Mouse (Mus musculus) lung, embryonic 15.5 days (tissue): ENCODE data around the gene Nedd9. TPM values are rescaled to one million over a fixed set of nuclear protein-coding genes. Genes with fewer than 3 reads are reported as not detected.

Source experiments
- ATAC-seq: fragments of 200-750 bp; cut with Nextera tagmentation; 2 replicates; pipeline ENCODE4 v1.8.0; 2017; ENCODE audit warnings: moderate number of reproducible peaks, borderline replicate concordance; ENCODE audit not compliant: low FRiP score, low TSS enrichment; ENCODE audit errors: extremely low read depth
- H3K27ac ChIP-seq: fragments of 300-500 bp; sonication (generic); 2 replicates; pipeline ENCODE4 v1.5.1; 2015; ENCODE audit warnings: moderate library complexity, mild to moderate bottlenecking, inconsistent platforms
- H3K27me3 ChIP-seq: fragments of 300-500 bp; sonication (generic); 2 replicates; pipeline ENCODE4 v1.6.1; 2015; ENCODE audit warnings: inconsistent platforms
- H3K36me3 ChIP-seq: fragments of 300-500 bp; sonication (generic); 2 replicates; pipeline ENCODE4 v1.6.1; 2015; ENCODE audit warnings: inconsistent platforms
- H3K4me1 ChIP-seq: fragments of 300-500 bp; sonication (generic); 2 replicates; pipeline ENCODE4 v1.6.1; 2015; ENCODE audit warnings: inconsistent platforms
- H3K4me2 ChIP-seq: fragments of 300-500 bp; sonication (generic); 2 replicates; pipeline ENCODE4 v1.6.1; 2015; ENCODE audit warnings: inconsistent platforms, mild to moderate bottlenecking, moderate library complexity
- H3K4me3 ChIP-seq: fragments of 300-500 bp; sonication (generic); 2 replicates; pipeline ENCODE4 v1.5.1; 2015; ENCODE audit warnings: mild to moderate bottlenecking, inconsistent platforms
- H3K9ac ChIP-seq: fragments of 300-500 bp; sonication (generic); 2 replicates; pipeline ENCODE4 v1.6.1; 2015; ENCODE audit warnings: inconsistent platforms
- H3K9me3 ChIP-seq: fragments of 300-500 bp; sonication (generic); 2 replicates; pipeline ENCODE4 v1.6.1; 2016; ENCODE audit warnings: inconsistent platforms
- WGBS: fragments of 180-500 bp; shearing (Covaris S2); methylation state at CpG from one replicate; pipeline ENCODE4 v1.1.7; 2015; 5-methylcytosine and 5-hydroxymethylcytosine counted together
- polyA plus RNA-seq: library from polyadenylated mRNA; unstranded; fragments of >200 nt; fragmentation: Nextera tagmentation; extraction: Ambion mirVana; gene quantifications from 2 replicates; pipeline ENCODE4 v1.2.1, GENCODE M21; 2015

Nedd9 gene
- polyA plus RNA-seq, 1 experiment from 2014 or later: 76.3 TPM

DNA sequence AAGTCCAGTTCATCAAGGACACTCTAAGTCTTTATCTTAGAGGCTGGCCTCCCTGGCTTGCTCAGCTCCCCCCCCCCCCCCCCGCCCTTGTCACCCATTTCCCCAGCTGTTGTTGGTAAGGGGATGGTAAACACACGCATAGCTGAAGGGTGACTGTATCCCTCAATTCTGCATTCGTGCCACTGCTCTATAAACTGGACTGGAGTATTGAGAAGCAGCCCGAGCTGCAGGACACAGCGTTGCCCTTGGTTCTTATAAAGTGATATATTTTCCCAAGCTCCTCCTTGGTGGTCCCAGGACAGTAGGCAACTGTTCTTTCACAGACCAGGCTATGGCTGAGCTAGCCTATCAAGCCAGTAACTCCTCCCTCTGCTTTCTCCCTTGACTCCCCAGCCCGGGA lies 85.4 kb downstream of the Nedd9 start:
- H3K9ac ChIP-seq: no peak overlapping the region
- WGBS: 51% methylated on average over 6 of the region's 6 CpGs
- H3K27ac ChIP-seq: no peak overlapping the region
- ATAC-seq: no peak; the same call in 1 of the 2 replicates
- no peak overlapping the region for H3K4me3 ChIP-seq
- H3K4me2 ChIP-seq: no peak overlapping the region
- peaks cover 13% of the 10 kb centered on the region for H3K4me1 ChIP-seq
- H3K36me3 ChIP-seq: no peaks in the 10 kb centered on the region
- H3K27me3 ChIP-seq: no peaks in the 10 kb centered on the region
- H3K9me3 ChIP-seq: no peaks in the 10 kb centered on the region

DNA sequence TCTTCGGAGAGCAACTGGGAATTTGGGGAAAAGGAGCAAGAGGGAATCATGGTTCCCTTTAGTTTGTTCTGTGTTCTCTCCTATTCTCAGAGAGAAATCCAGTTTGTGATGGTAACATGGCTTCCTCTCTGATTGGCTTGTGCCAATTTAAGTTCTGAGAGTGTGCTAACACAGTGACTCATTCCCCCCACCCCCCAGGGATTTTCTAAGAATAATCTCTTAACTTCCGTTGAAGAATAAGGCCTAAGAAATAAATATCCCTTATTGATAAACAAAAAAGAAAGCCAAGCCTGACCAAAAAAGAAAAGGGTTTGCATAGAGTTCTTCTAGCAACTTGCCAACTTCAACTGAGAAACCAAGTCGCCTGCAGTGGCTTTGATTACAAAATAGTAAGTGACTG lies 86.9 kb downstream of the Nedd9 start:
- Histone ChIP-seq H3K9ac (no peak overlapping the region), H3K4me3 (no peak overlapping the region), H3K4me2 (no peak overlapping the region), H3K27me3 (no peaks in the 10 kb centered on the region), H3K27ac (no peak overlapping the region), H3K36me3 (no peaks in the 10 kb centered on the region), H3K4me1 (peaks cover 13% of the 10 kb centered on the region), H3K9me3 (no peaks in the 10 kb centered on the region)
- WGBS: 58% methylated on average over 3 of the region's 3 CpGs
- ATAC-seq: no peak

DNA sequence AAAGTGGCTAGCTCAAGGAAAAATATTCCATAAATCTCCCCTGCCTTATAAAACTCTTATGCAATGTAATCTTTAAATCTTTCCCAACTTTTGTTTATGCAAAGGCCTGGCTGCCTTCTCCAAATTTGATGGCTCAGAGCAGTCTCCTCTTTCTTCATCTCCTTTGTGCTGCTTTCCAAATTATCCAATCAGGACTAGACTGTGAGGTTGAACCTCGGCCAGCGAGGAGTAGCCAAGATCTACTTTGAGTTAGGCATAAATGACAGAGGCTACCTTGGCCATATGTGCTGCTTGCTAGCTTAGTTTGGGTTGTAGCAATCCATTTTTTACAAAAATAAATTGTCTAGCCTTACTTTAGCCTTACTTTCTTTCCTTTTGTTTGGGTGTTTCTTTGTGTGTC lies 95.0 kb downstream of the Nedd9 start:
- H3K27me3 ChIP-seq: no peaks in the 10 kb centered on the region
- peak; percentile 59; the same call in 1 of the 2 replicates for ATAC-seq
- no peak overlapping the region for H3K27ac ChIP-seq
- no peaks in the 10 kb centered on the region for H3K9me3 ChIP-seq
- H3K4me2 ChIP-seq: no peak overlapping the region
- no peak overlapping the region for H3K4me3 ChIP-seq
- no peaks in the 10 kb centered on the region for H3K4me1 ChIP-seq
- no peaks in the 10 kb centered on the region for H3K36me3 ChIP-seq
- no peak overlapping the region for H3K9ac ChIP-seq
- 60% methylated on average over 2 of the region's 2 CpGs for WGBS

DNA sequence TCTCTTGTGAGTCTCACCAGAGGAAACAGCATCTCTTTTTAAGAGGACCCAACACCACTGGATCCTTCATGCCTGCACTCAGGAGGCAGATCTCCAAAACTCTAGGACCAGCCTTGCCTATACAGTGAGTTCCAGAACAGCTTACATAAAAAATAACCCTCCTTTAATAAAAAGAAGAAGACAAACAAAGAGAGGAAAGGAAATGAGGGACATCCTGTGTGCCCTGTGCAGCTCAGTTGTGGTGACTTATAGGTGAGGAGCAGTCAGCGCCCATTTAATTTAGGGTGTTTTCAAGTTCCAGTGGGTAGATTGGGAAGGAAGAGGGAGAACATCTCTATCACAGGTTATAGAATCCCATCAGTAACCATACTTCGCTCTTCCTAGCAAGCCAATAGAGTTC lies 96.5 kb downstream of the Nedd9 start:
- Histone ChIP-seq H3K27ac (no peak overlapping the region), H3K36me3 (no peaks in the 10 kb centered on the region), H3K4me1 (peaks cover 6% of the 10 kb centered on the region), H3K4me2 (no peak overlapping the region), H3K9ac (no peak overlapping the region), H3K27me3 (no peaks in the 10 kb centered on the region), H3K4me3 (no peak overlapping the region), H3K9me3 (no peaks in the 10 kb centered on the region)
- no peak for ATAC-seq
- 91% methylated on average over 2 of the region's 2 CpGs for WGBS

DNA sequence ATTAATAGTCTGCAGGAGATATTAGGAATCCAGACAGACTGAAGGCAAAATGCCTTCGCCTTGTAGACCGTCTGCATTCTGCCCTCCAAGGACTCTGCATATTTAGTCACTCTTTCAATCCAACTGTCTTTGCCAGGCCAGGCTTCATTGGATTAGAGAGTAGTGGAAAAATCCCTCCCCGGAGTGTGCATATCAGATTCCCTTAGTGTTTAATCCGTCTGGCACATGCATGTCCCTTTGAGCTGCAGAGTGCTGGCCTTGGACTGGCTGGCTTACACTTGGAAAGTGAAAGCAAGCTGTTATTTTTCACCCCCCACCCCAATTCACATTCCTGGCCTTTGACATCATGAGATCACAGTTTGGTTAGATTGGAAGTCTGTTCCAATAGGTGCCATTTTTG lies 100.6 kb downstream of the Nedd9 start:
- 33% methylated on average over 4 of the region's 4 CpGs for WGBS
- Histone ChIP-seq H3K9ac (no peak overlapping the region), H3K36me3 (no peaks in the 10 kb centered on the region), H3K27ac (no peak overlapping the region), H3K27me3 (no peaks in the 10 kb centered on the region), H3K4me1 (peaks cover 6% of the 10 kb centered on the region), H3K9me3 (no peaks in the 10 kb centered on the region), H3K4me2 (no peak overlapping the region), H3K4me3 (no peak overlapping the region)
- peak; percentile 42; the same call in 1 of the 2 replicates for ATAC-seq

DNA sequence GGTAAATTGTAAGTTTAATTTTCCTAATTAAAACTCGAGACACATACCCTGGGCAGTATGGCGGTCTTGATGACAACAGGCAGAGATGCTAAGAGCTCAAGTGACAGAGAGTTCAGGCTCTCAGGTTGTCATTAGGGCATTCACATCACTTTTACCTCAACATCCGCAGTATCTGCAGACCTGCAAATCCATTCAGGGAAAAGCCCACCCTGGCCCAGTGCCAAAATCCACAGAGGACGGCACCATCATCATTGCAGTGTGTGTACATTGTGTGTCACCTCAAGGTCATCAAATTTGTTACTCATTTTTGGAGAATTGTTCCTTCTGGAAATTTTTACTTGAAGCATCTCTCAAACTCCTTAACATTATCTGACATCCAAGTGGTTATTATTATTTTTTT lies 102.3 kb downstream of the Nedd9 start:
- H3K4me2 ChIP-seq: no peak overlapping the region
- no peak for ATAC-seq
- peaks cover 6% of the 10 kb centered on the region for H3K4me1 ChIP-seq
- no peak overlapping the region for H3K9ac ChIP-seq
- H3K9me3 ChIP-seq: no peaks in the 10 kb centered on the region
- 51% methylated on average over 4 of the region's 4 CpGs for WGBS
- H3K27ac ChIP-seq: no peak overlapping the region
- no peaks in the 10 kb centered on the region for H3K36me3 ChIP-seq
- no peaks in the 10 kb centered on the region for H3K27me3 ChIP-seq
- H3K4me3 ChIP-seq: no peak overlapping the region

DNA sequence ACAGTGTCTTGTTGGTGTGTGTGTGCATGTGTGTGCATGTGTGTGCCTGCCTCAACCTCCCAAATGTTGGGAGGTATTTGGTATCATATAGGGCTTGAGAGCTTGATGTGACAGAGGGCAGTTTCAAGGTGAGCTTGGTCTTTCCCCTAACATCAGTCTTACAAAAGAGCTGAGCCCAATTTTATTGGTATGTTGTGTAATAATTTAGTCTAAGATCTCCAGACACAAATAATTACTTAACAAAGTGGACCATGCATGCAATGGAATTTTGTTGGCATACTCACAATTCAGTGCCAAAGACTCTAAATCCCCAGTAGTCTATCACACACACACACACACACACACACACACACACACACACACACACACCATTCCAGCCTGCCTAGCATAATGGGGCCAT lies 104.5 kb downstream of the Nedd9 start:
- Histone ChIP-seq H3K36me3 (no peaks in the 10 kb centered on the region), H3K27ac (no peak overlapping the region), H3K27me3 (no peaks in the 10 kb centered on the region), H3K9ac (no peak overlapping the region), H3K4me1 (peaks cover 6% of the 10 kb centered on the region), H3K4me3 (no peak overlapping the region), H3K9me3 (no peaks in the 10 kb centered on the region), H3K4me2 (no peak overlapping the region)
- no peak for ATAC-seq

DNA sequence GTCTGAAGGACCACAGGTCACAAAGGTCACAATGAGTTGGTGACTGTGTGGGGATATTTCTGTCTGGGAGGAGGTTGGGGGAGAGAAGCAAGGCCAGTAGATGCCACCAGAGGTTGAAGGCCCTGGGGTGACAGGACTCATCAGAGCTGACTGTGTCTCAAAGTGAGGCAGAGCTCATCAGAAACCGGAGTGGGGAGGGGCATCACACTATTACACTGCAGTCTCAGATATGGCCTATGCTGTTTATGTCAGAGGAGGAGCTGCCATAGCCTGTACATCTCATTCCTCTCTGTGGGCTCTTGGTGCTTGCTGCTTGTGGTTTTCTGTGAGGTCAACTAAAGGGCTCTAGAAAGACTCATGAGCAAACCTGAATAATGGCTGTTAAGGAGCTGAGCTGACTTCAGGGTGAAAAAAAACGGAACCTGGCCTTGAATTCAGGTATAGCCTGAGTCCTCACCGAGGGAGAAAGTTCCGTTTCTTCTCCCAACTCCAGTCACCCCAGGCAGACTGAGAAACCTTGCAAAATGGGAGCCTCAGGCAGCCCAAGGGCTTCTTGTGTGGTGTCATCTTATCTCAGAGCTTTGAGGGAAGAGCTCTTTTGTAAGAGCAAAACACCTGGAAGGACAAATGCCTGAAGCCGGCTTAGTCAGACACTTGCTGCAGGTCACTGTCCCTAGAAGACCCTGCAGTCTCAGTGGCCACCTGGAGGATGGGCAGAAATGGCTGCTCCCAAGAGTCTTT lies 105.2 kb downstream of the Nedd9 start:
- Histone ChIP-seq H3K4me1 (peaks cover 6% of the 10 kb centered on the region), H3K4me3 (no peak overlapping the region), H3K27ac (no peak overlapping the region), H3K9me3 (no peaks in the 10 kb centered on the region), H3K27me3 (no peaks in the 10 kb centered on the region), H3K36me3 (no peaks in the 10 kb centered on the region), H3K9ac (no peak overlapping the region), H3K4me2 (no peak overlapping the region)
- WGBS: 81% methylated on average over 5 of the region's 5 CpGs
- no peak for ATAC-seq

DNA sequence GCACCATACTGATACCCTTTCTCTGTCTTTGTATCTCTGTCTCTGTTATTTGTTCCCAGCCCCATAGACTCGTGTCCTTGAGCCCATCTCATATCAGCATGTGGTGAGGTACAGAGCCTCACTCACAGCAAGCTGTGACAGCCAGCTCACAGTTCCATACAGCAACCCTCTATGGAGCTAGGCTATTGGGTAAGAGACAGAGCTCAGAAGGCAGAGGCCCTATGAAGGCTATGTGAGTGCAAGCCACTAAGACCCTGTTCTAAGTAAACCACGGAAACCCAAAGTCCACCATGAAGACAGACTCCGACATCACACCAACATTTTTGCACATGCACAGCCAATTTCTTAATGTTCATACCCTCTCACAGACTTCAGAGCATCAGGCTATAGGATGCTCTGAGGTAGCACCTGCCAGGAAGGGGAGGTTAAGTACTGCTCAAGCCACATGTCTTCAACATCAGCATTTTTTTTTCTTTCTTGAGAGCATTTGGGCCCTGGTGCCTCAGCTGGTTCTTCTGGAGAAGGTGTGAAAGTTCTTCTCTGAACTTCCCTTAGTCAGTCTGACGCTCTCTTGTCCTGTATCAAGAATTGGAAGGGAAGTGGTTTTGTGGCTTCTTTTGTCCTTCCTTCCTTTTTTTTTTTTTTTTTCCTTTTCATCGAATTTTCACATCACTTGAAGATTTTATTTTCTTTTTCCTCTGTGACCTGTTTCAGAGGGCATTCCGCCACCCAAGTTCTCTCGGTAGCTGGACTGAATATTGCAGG lies 105.9 kb downstream of the Nedd9 start:
- no peaks in the 10 kb centered on the region for H3K9me3 ChIP-seq
- no peak overlapping the region for H3K4me2 ChIP-seq
- no peaks in the 10 kb centered on the region for H3K27me3 ChIP-seq
- 76% methylated on average over 7 of the region's 7 CpGs for WGBS
- no peaks in the 10 kb centered on the region for H3K4me1 ChIP-seq
- no peaks in the 10 kb centered on the region for H3K36me3 ChIP-seq
- ATAC-seq: no peak
- H3K9ac ChIP-seq: no peak overlapping the region
- H3K4me3 ChIP-seq: no peak overlapping the region
- no peak overlapping the region for H3K27ac ChIP-seq

DNA sequence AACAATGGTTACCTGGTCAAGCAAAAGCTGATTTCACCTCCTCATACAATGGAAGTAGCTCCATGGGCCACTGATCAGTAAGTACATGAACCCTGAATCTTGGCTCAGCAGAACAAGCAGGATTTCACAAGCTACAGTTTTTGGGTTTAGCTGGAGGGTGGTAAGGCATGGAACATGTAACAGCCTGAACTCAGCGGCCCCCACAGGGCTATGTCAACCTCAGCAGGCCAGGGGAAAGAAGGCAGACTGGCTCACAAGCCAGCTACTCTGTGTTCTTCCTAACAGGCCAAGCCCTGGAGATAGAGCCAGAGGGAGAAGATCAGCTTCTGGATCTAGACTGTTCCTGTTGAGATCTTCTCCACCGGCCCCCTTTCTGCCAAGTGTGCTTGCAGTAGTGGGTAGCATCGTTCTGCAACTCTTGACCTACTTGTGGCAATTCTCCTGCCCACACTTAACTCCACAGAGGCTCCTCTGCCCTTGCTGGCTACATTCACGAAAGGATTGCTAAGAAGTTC lies 107.2 kb downstream of the Nedd9 start:
- H3K36me3 ChIP-seq: no peaks in the 10 kb centered on the region
- no peak for ATAC-seq
- no peak overlapping the region for H3K4me2 ChIP-seq
- no peaks in the 10 kb centered on the region for H3K27me3 ChIP-seq
- H3K4me3 ChIP-seq: no peak overlapping the region
- H3K27ac ChIP-seq: no peak overlapping the region
- 85% methylated on average over 4 of the region's 4 CpGs for WGBS
- H3K9ac ChIP-seq: no peak overlapping the region
- H3K4me1 ChIP-seq: no peaks in the 10 kb centered on the region
- H3K9me3 ChIP-seq: no peaks in the 10 kb centered on the region

DNA sequence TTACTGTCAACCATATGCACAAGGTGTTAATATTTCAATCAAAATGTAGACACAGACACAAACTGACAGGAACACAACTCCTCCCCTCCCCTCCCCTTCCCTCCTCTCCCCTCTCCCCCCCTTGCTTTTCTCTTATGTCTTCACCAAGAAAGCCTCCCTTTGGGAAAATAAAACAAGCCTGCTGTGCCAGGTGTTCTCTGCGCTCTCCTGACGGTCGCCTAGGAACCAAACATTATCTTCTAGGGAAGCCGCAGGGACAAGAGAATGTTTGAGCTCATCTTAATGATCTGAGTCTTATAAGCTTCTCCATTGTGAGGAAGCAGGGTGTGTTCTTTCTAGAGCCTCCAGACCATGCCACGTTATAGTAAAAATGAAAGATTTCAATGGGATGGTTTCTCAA lies 108.7 kb downstream of the Nedd9 start:
- no peak for ATAC-seq

DNA sequence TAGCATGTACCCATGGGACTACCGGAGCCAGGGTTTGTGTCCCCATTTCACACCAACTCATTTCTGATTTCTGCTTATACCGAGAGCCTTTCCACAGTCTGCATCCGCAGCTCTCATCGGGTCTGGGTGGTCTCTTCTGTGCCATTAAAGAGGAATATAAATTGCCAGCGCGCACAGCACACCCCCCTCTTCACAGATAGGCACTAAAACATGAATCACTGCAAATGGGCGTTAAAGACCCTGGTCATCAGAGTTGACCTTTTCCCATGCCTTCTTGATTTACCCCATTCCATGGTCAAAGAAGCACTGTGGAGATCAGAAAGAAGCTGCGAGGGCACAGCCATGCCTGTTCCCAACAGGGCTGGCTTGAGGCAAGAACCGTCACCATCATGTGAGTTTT lies 109.3 kb downstream of the Nedd9 start:
- no peaks in the 10 kb centered on the region for H3K36me3 ChIP-seq
- no peak for ATAC-seq
- WGBS: 84% methylated on average over 9 of the region's 9 CpGs

More for the DNA sequence above, 108.7 kb downstream of the Nedd9 start:
- no peaks in the 10 kb centered on the region for H3K9me3 ChIP-seq
- no peaks in the 10 kb centered on the region for H3K36me3 ChIP-seq
- no peak overlapping the region for H3K4me3 ChIP-seq
- no peak overlapping the region for H3K27ac ChIP-seq
- H3K4me1 ChIP-seq: no peaks in the 10 kb centered on the region
- H3K9ac ChIP-seq: no peak overlapping the region
- 68% methylated on average over 5 of the region's 5 CpGs for WGBS
- H3K27me3 ChIP-seq: no peaks in the 10 kb centered on the region
- H3K4me2 ChIP-seq: no peak overlapping the region

More for the DNA sequence above, 109.3 kb downstream of the Nedd9 start:
- Histone ChIP-seq H3K9me3 (no peaks in the 10 kb centered on the region), H3K27ac (no peak overlapping the region), H3K9ac (no peak overlapping the region), H3K4me2 (no peak overlapping the region), H3K4me1 (no peaks in the 10 kb centered on the region), H3K4me3 (no peak overlapping the region), H3K27me3 (no peaks in the 10 kb centered on the region)
